In the genomic region with DNA sequence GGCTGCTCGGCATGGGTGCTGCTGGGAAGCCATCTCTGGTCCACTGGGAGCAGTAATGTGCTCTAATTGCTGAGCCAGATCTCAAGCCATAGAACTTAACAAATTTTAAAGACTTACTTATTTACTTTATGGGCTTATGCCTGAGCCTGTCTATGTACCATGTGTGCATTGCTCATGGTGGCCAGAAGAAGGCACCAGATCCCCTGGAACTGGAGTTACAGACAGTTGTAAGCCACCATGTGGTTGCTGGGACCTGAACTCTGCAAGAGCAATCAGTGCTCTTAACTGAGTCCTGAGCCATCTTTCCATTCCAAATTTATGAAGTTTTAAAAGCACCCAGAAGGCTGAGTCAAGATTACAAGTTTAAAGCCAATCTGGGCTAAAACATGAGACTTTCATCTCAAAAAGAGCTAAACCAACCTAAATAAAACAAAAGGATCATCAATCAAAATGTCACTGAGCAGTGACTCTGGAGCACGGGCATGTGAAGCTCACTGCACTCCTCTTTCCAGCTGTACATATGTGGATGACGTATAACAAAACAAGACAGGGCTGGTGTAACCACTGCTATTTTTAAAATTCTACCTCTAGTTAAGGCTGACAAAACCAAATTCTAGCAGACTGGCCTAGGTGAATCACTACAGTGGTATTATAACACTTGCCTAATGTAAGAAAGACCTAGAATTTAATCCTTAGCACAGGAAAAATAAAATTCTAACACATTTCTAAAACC, we compare ENCODE assay signal across 20 mouse cellular contexts. TPM values are rescaled to one million over a fixed set of nuclear protein-coding genes. Genes with fewer than 3 reads are reported as not detected.
A peak's percentile ranks its signal among the peaks of the same experiment; 100 is the strongest.
DNase-seq lines count a peak whose midpoint lies in the region; ATAC-seq and TF ChIP-seq lines count a peak whose summit lies in the region.
"Had no signal": no experiment of that assay in that cellular context is flagged by ENCODE, and none has a peak within 500 bp of the region (broad histone marks: within the 10 kb centered on the region; RNA-seq: fewer than 3 reads in every experiment).

No protein-coding gene starts in this region.

- no peaks in the 10 kb centered on the region for H3K4me1 ChIP-seq in forebrain, postnatal 0 days (ENCODE audit: insufficient read depth)
- no peaks in the 10 kb centered on the region for H3K4me1 ChIP-seq in forebrain, embryonic 16.5 days (replicated peaks; ENCODE audit: control insufficient read depth, insufficient read depth, low read length)
- no peaks in the 10 kb centered on the region for H3K4me1 ChIP-seq in liver, embryonic 14.5 days (replicated peaks; ENCODE audit: control insufficient read depth in 2 of 2, insufficient read depth in 2 of 2, low read length in 1 of 2)
- H3K4me1 ChIP-seq in liver, embryonic 12.5 days, result peaks cover 14% of the 10 kb centered on the region; the same call in 1 of the 2 replicates
- H3K4me1 ChIP-seq in stomach, postnatal 0 days (replicated peaks; ENCODE audit: control insufficient read depth, insufficient read depth), result no peaks in the 10 kb centered on the region

- no peaks in the 10 kb centered on the region for H3K36me3 ChIP-seq in forebrain, postnatal 0 days (ENCODE audit: insufficient read depth)
- no peaks in the 10 kb centered on the region for H3K36me3 ChIP-seq in forebrain, embryonic 16.5 days (ENCODE audit: control insufficient read depth, insufficient read depth)
- no peaks in the 10 kb centered on the region for H3K36me3 ChIP-seq in liver, embryonic 14.5 days (replicated peaks; ENCODE audit: control insufficient read depth, insufficient read depth, low read depth)
- peaks cover 4% of the 10 kb centered on the region for H3K36me3 ChIP-seq in liver, embryonic 12.5 days
- H3K36me3 ChIP-seq in stomach, postnatal 0 days (ENCODE audit: control insufficient read depth, insufficient read depth, low read length), result no peaks in the 10 kb centered on the region
- H3K36me3 ChIP-seq: midbrain, embryonic 13.5 days had no signal

- no peak overlapping the region for H3K4me2 ChIP-seq in forebrain, postnatal 0 days (ENCODE audit: low read depth)
- H3K4me2 ChIP-seq in forebrain, embryonic 16.5 days (ENCODE audit: low read length), result no peak overlapping the region
- H3K4me2 ChIP-seq in liver, embryonic 14.5 days (ENCODE audit: low read depth), result no peak overlapping the region
- H3K4me2 ChIP-seq in liver, embryonic 12.5 days, result no peak overlapping the region
- no peak overlapping the region for H3K4me2 ChIP-seq in stomach, postnatal 0 days (replicated peaks; ENCODE audit: low read depth)
- H3K4me2 ChIP-seq: midbrain, embryonic 13.5 days had no signal

- no peak for DNase-seq in forebrain, postnatal 0 days
- no peak for DNase-seq in liver, embryonic 14.5 days (ENCODE audit: low read depth in 3 of 3, low spot score in 3 of 3)
- peak; percentile 70 for DNase-seq in NIH3T3 (ENCODE audit: low read depth)
- no peak for DNase-seq in stomach, postnatal 0 days (ENCODE audit: low spot score)
- no peak for DNase-seq in yolk sac, embryonic 10.5 days (ENCODE audit: low spot score)
- DNase-seq in ovary, postnatal 10 days (ENCODE audit: low spot score), result no peak
- DNase-seq: cerebellum, adult 9-10 months; heart, postnatal 4 days; kidney, adult 11 months; right cerebral cortex, postnatal 25 days had no signal

- WGBS in forebrain, postnatal 0 days, result 90% methylated on average over 3 of the region's 3 CpGs
- 90% methylated on average over 3 of the region's 3 CpGs for WGBS in forebrain, embryonic 16.5 days
- 57% methylated on average over 3 of the region's 3 CpGs for WGBS in liver, embryonic 14.5 days (ENCODE audit: insufficient replicate concordance)
- 65% methylated on average over 3 of the region's 3 CpGs for WGBS in liver, embryonic 12.5 days (ENCODE audit: insufficient replicate concordance)
- 64% methylated on average over 3 of the region's 3 CpGs for WGBS in stomach, postnatal 0 days

- TF ChIP-seq CTCF in forebrain, postnatal 0 days (IDR thresholded peaks at IDR 0.05; ENCODE audit: low read depth), result peak; percentile 27; the same call in 1 of the 2 replicates
- peak; percentile 42; the same call in 1 of the 2 replicates for TF ChIP-seq CTCF in liver, embryonic 14.5 days (IDR thresholded peaks at IDR 0.05; ENCODE audit: low read depth)
- TF ChIP-seq CTCF in stomach, postnatal 0 days (IDR thresholded peaks at IDR 0.05; ENCODE audit: low read depth), result peak; percentile 59

- H3K4me3 ChIP-seq in forebrain, postnatal 0 days (ENCODE audit: low read depth, low read length), result no peak overlapping the region
- no peak overlapping the region for H3K4me3 ChIP-seq in forebrain, embryonic 16.5 days (replicated peaks; ENCODE audit: low read length)
- no peak overlapping the region for H3K4me3 ChIP-seq in liver, embryonic 14.5 days (ENCODE audit: insufficient read depth in 1 of 2, low read depth in 2 of 2, low read length in 2 of 2)
- H3K4me3 ChIP-seq in liver, embryonic 12.5 days, result no peak overlapping the region
- no peak overlapping the region for H3K4me3 ChIP-seq in stomach, postnatal 0 days (ENCODE audit: low read depth, low read length)
- H3K4me3 ChIP-seq: limb, embryonic 10.5 days; midbrain, embryonic 13.5 days had no signal

- TF ChIP-seq EP300 in liver, embryonic 14.5 days (IDR thresholded peaks at IDR 0.05; ENCODE audit: low read depth), result no peak
- TF ChIP-seq EP300 in stomach, postnatal 0 days (optimal IDR thresholded peaks at IDR 0.05), result no peak

- ATAC-seq in forebrain, postnatal 0 days, result no peak
- no peak for ATAC-seq in forebrain, embryonic 16.5 days
- no peak for ATAC-seq in liver, embryonic 14.5 days (ENCODE audit: insufficient read depth)
- no peak for ATAC-seq in liver, embryonic 12.5 days
- no peak for ATAC-seq in stomach, postnatal 0 days (ENCODE audit: low FRiP score, low TSS enrichment)
- ATAC-seq: activated CD4-positive, CD25-positive, alpha-beta regulatory T cell, adult 4 months; midbrain, embryonic 13.5 days had no signal

- no peaks in the 10 kb centered on the region for H3K27me3 ChIP-seq in forebrain, postnatal 0 days (ENCODE audit: insufficient read depth, low read length)
- H3K27me3 ChIP-seq in forebrain, embryonic 16.5 days (replicated peaks; ENCODE audit: control insufficient read depth, insufficient read depth, low read length), result no peaks in the 10 kb centered on the region
- no peaks in the 10 kb centered on the region for H3K27me3 ChIP-seq in liver, embryonic 14.5 days (ENCODE audit: control insufficient read depth, insufficient read depth, low read length)
- H3K27me3 ChIP-seq in liver, embryonic 12.5 days (replicated peaks), result no peaks in the 10 kb centered on the region
- no peaks in the 10 kb centered on the region for H3K27me3 ChIP-seq in stomach, postnatal 0 days (ENCODE audit: control insufficient read depth, insufficient read depth, low read length)
- H3K27me3 ChIP-seq: midbrain, embryonic 13.5 days had no signal

- H3K27ac ChIP-seq in forebrain, postnatal 0 days (ENCODE audit: low read depth, low read length), result no peak overlapping the region
- no peak overlapping the region for H3K27ac ChIP-seq in forebrain, embryonic 16.5 days (ENCODE audit: low read length)
- no peak overlapping the region for H3K27ac ChIP-seq in liver, embryonic 14.5 days
- H3K27ac ChIP-seq in liver, embryonic 12.5 days, result no peak overlapping the region
- no peak overlapping the region for H3K27ac ChIP-seq in stomach, postnatal 0 days (replicated peaks)
- H3K27ac ChIP-seq: limb, embryonic 10.5 days; midbrain, embryonic 13.5 days had no signal

- no peak overlapping the region for H3K9ac ChIP-seq in forebrain, postnatal 0 days
- no peak overlapping the region for H3K9ac ChIP-seq in forebrain, embryonic 16.5 days (replicated peaks; ENCODE audit: low read depth, low read length)
- H3K9ac ChIP-seq in liver, embryonic 14.5 days (replicated peaks), result no peak overlapping the region
- no peak overlapping the region for H3K9ac ChIP-seq in liver, embryonic 12.5 days
- no peak overlapping the region for H3K9ac ChIP-seq in stomach, postnatal 0 days (ENCODE audit: low read length)
- H3K9ac ChIP-seq: midbrain, embryonic 13.5 days had no signal

- no peaks in the 10 kb centered on the region for H3K9me3 ChIP-seq in forebrain, postnatal 0 days (ENCODE audit: low read length)
- no peaks in the 10 kb centered on the region for H3K9me3 ChIP-seq in forebrain, embryonic 16.5 days (ENCODE audit: control insufficient read depth, low read length)
- H3K9me3 ChIP-seq in liver, embryonic 14.5 days (ENCODE audit: control insufficient read depth, low read length), result no peaks in the 10 kb centered on the region
- no peaks in the 10 kb centered on the region for H3K9me3 ChIP-seq in liver, embryonic 12.5 days (replicated peaks)
- no peaks in the 10 kb centered on the region for H3K9me3 ChIP-seq in stomach, postnatal 0 days (ENCODE audit: control insufficient read depth, low read length)
- H3K9me3 ChIP-seq: limb, embryonic 10.5 days; midbrain, embryonic 13.5 days had no signal

RNA-seq across cellular contexts. Expression of a gene that starts 41.6 kb away (rescaled TPM):
- total RNA-seq in forebrain, postnatal 0 days (2014; rRNA removed), result 26.6 and 37.3 TPM in 2 replicates
- 18.3 and 21.1 TPM in 2 replicates for polyA plus RNA-seq in forebrain, postnatal 0 days (2015; fragmentation: Nextera tagmentation; extraction: Ambion mirVana)
- 39.3 and 41.7 TPM in 2 replicates for polyA plus RNA-seq in forebrain, embryonic 16.5 days (2015; fragmentation: Nextera tagmentation; extraction: Ambion mirVana)
- 5.3 and 7.3 TPM in 2 replicates for polyA plus RNA-seq in liver, embryonic 14.5 days (2012; rRNA removed)
- polyA plus RNA-seq in liver, embryonic 14.5 days (2014; fragmentation: Nextera tagmentation; extraction: Ambion mirVana), result 3.5 and 3.6 TPM in 2 replicates
- 16.6 and 17.0 TPM in 2 replicates for polyA plus RNA-seq in liver, embryonic 12.5 days (2016; fragmentation: Nextera tagmentation; extraction: Ambion mirVana)
- polyA plus RNA-seq in stomach, postnatal 0 days (2015; fragmentation: Nextera tagmentation; extraction: Ambion mirVana), result 9.2 and 11.8 TPM in 2 replicates

RNA-seq across cellular contexts. Expression of a gene that starts 54.8 kb away (rescaled TPM):
- total RNA-seq in forebrain, postnatal 0 days (2014; rRNA removed), result 0.15 TPM in 1 of 2 replicates, not detected in the other
- not detected in 2 replicates for polyA plus RNA-seq in forebrain, postnatal 0 days (2015; fragmentation: Nextera tagmentation; extraction: Ambion mirVana)
- not detected in 2 replicates for polyA plus RNA-seq in forebrain, embryonic 16.5 days (2015; fragmentation: Nextera tagmentation; extraction: Ambion mirVana)
- 0.03 TPM in 1 of 2 replicates, not detected in the other for polyA plus RNA-seq in liver, embryonic 14.5 days (2012; rRNA removed)
- polyA plus RNA-seq in liver, embryonic 14.5 days (2014; fragmentation: Nextera tagmentation; extraction: Ambion mirVana), result not detected in 2 replicates
- not detected in 2 replicates for polyA plus RNA-seq in liver, embryonic 12.5 days (2016; fragmentation: Nextera tagmentation; extraction: Ambion mirVana)
- polyA plus RNA-seq in stomach, postnatal 0 days (2015; fragmentation: Nextera tagmentation; extraction: Ambion mirVana), result not detected in 2 replicates
- total RNA-seq: heart, postnatal 4 days; layer of hippocampus, adult 18-20 months had no signal
- polyA plus RNA-seq: activated CD4-positive, CD25-positive, alpha-beta regulatory T cell, adult 4 months; embryonic facial prominence, embryonic 11.5 days; forebrain, embryonic 11.5 days; limb, embryonic 10.5 days; midbrain, embryonic 13.5 days; neural tube, embryonic 14.5 days; stomach, embryonic 16.5 days had no signal
